Mouse (Mus musculus): ENCODE data around the gene Wdr92. TPM values are rescaled to one million over a fixed set of nuclear protein-coding genes. Genes with fewer than 3 reads are reported as not detected.

Gene Wdr92
- 9.8 and 10.6 TPM in 2 replicates for polyA plus RNA-seq (2015; fragmentation: Nextera tagmentation; extraction: Ambion mirVana)

GRCm38 (mm10) chr11:17181807-17182206, at the start of gene Wdr92:
TSS of gene Wdr92 (plus strand) at chr11:17182107.
- no peak within 1 kb of the TSS for H3K4me3 ChIP-seq (replicated peaks)
- H3K9me3 ChIP-seq (replicated peaks): no peaks in the 10 kb centered on the region
- H3K4me2 ChIP-seq: no peak within 1 kb of the TSS
- no peak within 1 kb of the TSS for H3K27ac ChIP-seq (replicated peaks)
- no peaks in the 10 kb centered on the region for H3K36me3 ChIP-seq (replicated peaks)
- H3K9ac ChIP-seq: no peak within 1 kb of the TSS
- no peak for ATAC-seq (ENCODE audit: insufficient read depth)
- no peaks in the 10 kb centered on the region for H3K27me3 ChIP-seq
- H3K4me1 ChIP-seq (replicated peaks): peaks cover 11% of the 10 kb centered on the region
- 75% methylated on average over 3 of the region's 3 CpGs for WGBS (ENCODE audit: insufficient replicate concordance)

- H3K9me3 ChIP-seq (replicated peaks): no peaks in the 10 kb centered on the region
- WGBS (ENCODE audit: insufficient replicate concordance): 42% methylated on average over 6 of the region's 6 CpGs
Observed at GRCm38 (mm10) chr11:17135638-17136037, 46.3 kb upstream of the Wdr92 start.

GRCm38 (mm10) chr11:17138306-17139033, 43.4 kb upstream of the Wdr92 start:
- Histone ChIP-seq H3K36me3 (replicated peaks) (no peaks in the 10 kb centered on the region), H3K4me3 (replicated peaks) (no peak overlapping the region), H3K9me3 (replicated peaks) (no peaks in the 10 kb centered on the region), H3K4me1 (replicated peaks) (no peaks in the 10 kb centered on the region), H3K27me3 (no peaks in the 10 kb centered on the region), H3K4me2 (no peak overlapping the region), H3K9ac (no peak overlapping the region), H3K27ac (replicated peaks) (no peak overlapping the region)
- WGBS (ENCODE audit: insufficient replicate concordance): 56% methylated on average over 6 of the region's 6 CpGs
- no peak for ATAC-seq (ENCODE audit: insufficient read depth)

More at GRCm38 (mm10) chr11:17135638-17136037, 46.3 kb upstream of the Wdr92 start:
- Histone ChIP-seq H3K4me3 (replicated peaks) (no peak overlapping the region), H3K36me3 (replicated peaks) (no peaks in the 10 kb centered on the region), H3K9ac (no peak overlapping the region), H3K4me2 (no peak overlapping the region), H3K4me1 (replicated peaks) (no peaks in the 10 kb centered on the region), H3K27me3 (no peaks in the 10 kb centered on the region), H3K27ac (replicated peaks) (no peak overlapping the region)
- ATAC-seq (ENCODE audit: insufficient read depth): no peak

- peak within 1 kb of the TSS; percentile 85 for H3K4me2 ChIP-seq
- peak within 1 kb of the TSS; percentile 96 for H3K4me3 ChIP-seq (replicated peaks)
- H3K9me3 ChIP-seq (replicated peaks): no peaks in the 10 kb centered on the region
- peak; percentile 98 for ATAC-seq (ENCODE audit: insufficient read depth)
- H3K36me3 ChIP-seq (replicated peaks): no peaks in the 10 kb centered on the region
- peak within 1 kb of the TSS; percentile 85 for H3K9ac ChIP-seq
- peak within 1 kb of the TSS; percentile 95 for H3K27ac ChIP-seq (replicated peaks)
- peaks cover 42% of the 10 kb centered on the region for H3K4me1 ChIP-seq (replicated peaks)
- H3K27me3 ChIP-seq: no peaks in the 10 kb centered on the region
- under 1% methylated on average over 80 of the region's 89 CpGs for whole genome bisulfite sequencing (ENCODE audit: insufficient replicate concordance)
Observed at GRCm38 (mm10) chr11:17158858-17159737, 22.8 kb upstream of the Wdr92 start, which contains the start of gene Ppp3r1. TSS of gene Ppp3r1 (plus strand) at chr11:17159263.

GRCm38 (mm10) chr11:17159738-17160241, 22.1 kb upstream of the Wdr92 start:
- Histone ChIP-seq H3K27me3 (no peaks in the 10 kb centered on the region), H3K9ac (peak overlapping the region; percentile 85), H3K4me2 (peak overlapping the region; percentile 85), H3K9me3 (replicated peaks) (no peaks in the 10 kb centered on the region), H3K27ac (replicated peaks) (peak overlapping the region; percentile 95), H3K4me3 (replicated peaks) (peak overlapping the region; percentile 96), H3K4me1 (replicated peaks) (peaks cover 44% of the 10 kb centered on the region), H3K36me3 (replicated peaks) (no peaks in the 10 kb centered on the region)
- peak; percentile 50 for ATAC-seq (ENCODE audit: insufficient read depth)
- WGBS (ENCODE audit: insufficient replicate concordance): 1% methylated on average over 46 of the region's 46 CpGs

GRCm38 (mm10) chr11:17160242-17160641, 21.7 kb upstream of the Wdr92 start:
- H3K9me3 ChIP-seq (replicated peaks): no peaks in the 10 kb centered on the region
- WGBS (ENCODE audit: insufficient replicate concordance): under 1% methylated on average over 12 of the region's 12 CpGs
- peaks cover 44% of the 10 kb centered on the region for H3K4me1 ChIP-seq (replicated peaks)
- H3K4me2 ChIP-seq: peak overlapping the region; percentile 85
- H3K27me3 ChIP-seq: no peaks in the 10 kb centered on the region
- ATAC-seq (ENCODE audit: insufficient read depth): no peak
- H3K27ac ChIP-seq (replicated peaks): peak overlapping the region; percentile 95
- H3K4me3 ChIP-seq (replicated peaks): peak overlapping the region; percentile 96
- H3K9ac ChIP-seq: peak overlapping the region; percentile 85
- H3K36me3 ChIP-seq (replicated peaks): no peaks in the 10 kb centered on the region

GRCm38 (mm10) chr11:17163956-17164355, 18.0 kb upstream of the Wdr92 start:
- Histone ChIP-seq H3K9me3 (replicated peaks) (no peaks in the 10 kb centered on the region), H3K4me1 (replicated peaks) (peaks cover 55% of the 10 kb centered on the region), H3K9ac (no peak overlapping the region), H3K4me2 (no peak overlapping the region), H3K27ac (replicated peaks) (no peak overlapping the region), H3K36me3 (replicated peaks) (no peaks in the 10 kb centered on the region), H3K4me3 (replicated peaks) (no peak overlapping the region), H3K27me3 (no peaks in the 10 kb centered on the region)
- no peak for ATAC-seq (ENCODE audit: insufficient read depth)
- WGBS (ENCODE audit: insufficient replicate concordance): 72% methylated on average over 1 of the region's 1 CpGs

- peaks cover 57% of the 10 kb centered on the region for H3K4me1 ChIP-seq (replicated peaks)
- H3K9ac ChIP-seq: no peak overlapping the region
- no peak overlapping the region for H3K4me2 ChIP-seq
- no peak for ATAC-seq (ENCODE audit: insufficient read depth)
- 73% methylated on average over 7 of the region's 7 CpGs for WGBS (ENCODE audit: insufficient replicate concordance)
- no peaks in the 10 kb centered on the region for H3K27me3 ChIP-seq
- H3K36me3 ChIP-seq (replicated peaks): no peaks in the 10 kb centered on the region
- H3K4me3 ChIP-seq (replicated peaks): no peak overlapping the region
- H3K27ac ChIP-seq (replicated peaks): no peak overlapping the region
- H3K9me3 ChIP-seq (replicated peaks): no peaks in the 10 kb centered on the region
Observed at GRCm38 (mm10) chr11:17166627-17167026, 15.3 kb upstream of the Wdr92 start.

GRCm38 (mm10) chr11:17169262-17169661, 12.6 kb upstream of the Wdr92 start:
- H3K4me1 ChIP-seq (replicated peaks): peaks cover 39% of the 10 kb centered on the region
- 61% methylated on average over 2 of the region's 2 CpGs for WGBS (ENCODE audit: insufficient replicate concordance)
- 0 out of 2 replicates have a peak overlapping the region, but pooled peaks have one; percentile 14 for H3K27ac ChIP-seq (replicated peaks)
- no peak for ATAC-seq (ENCODE audit: insufficient read depth)
- H3K27me3 ChIP-seq: no peaks in the 10 kb centered on the region
- no peak overlapping the region for H3K9ac ChIP-seq
- H3K4me3 ChIP-seq (replicated peaks): no peak overlapping the region
- H3K9me3 ChIP-seq (replicated peaks): no peaks in the 10 kb centered on the region
- H3K36me3 ChIP-seq (replicated peaks): 0 out of 2 replicates have a peak, but pooled peaks cover 5% of the 10 kb centered on the region
- H3K4me2 ChIP-seq: no peak overlapping the region

- Histone ChIP-seq H3K36me3 (replicated peaks) (0 out of 2 replicates have a peak, but pooled peaks cover 5% of the 10 kb centered on the region), H3K9me3 (replicated peaks) (no peaks in the 10 kb centered on the region), H3K4me2 (no peak overlapping the region), H3K4me3 (replicated peaks) (no peak overlapping the region), H3K27ac (replicated peaks) (no peak overlapping the region), H3K4me1 (replicated peaks) (peaks cover 34% of the 10 kb centered on the region), H3K27me3 (no peaks in the 10 kb centered on the region), H3K9ac (no peak overlapping the region)
- WGBS (ENCODE audit: insufficient replicate concordance): 81% methylated on average over 1 of the region's 1 CpGs
- no peak for ATAC-seq (ENCODE audit: insufficient read depth)
Observed at GRCm38 (mm10) chr11:17170938-17171729, 10.8 kb upstream of the Wdr92 start.
